Mouse (Mus musculus): ENCODE results near the gene Eps8l2.

DNA sequence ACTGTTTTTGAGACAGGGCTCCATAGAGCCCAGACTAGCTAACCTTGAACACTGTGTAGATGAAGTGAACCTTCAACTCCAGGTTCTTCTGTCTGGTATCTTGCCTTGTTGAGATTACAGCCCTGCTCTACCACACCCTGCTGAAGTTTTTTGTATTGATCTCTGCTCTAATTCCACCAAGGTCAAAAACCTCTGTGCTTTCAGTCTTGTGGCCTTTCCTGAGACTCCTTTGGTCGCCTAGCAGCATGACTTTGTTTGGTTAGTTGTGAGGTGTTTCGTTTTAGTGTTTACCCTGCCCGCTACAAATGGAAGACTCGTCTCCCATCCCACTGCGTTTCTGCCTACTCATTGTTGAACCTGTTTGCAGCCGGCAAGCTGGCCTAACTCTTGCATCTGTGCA is 12.4 kb downstream of the Eps8l2 start:
- TF ChIP-seq USF1 (IDR thresholded peaks at IDR 0.05; ENCODE audit: low read depth) (no peak), POLR2A (IDR thresholded peaks at IDR 0.05; ENCODE audit: insufficient read length, low read depth) (no peak), MYOG (IDR thresholded peaks at IDR 0.05; ENCODE audit: control insufficient read depth in 1 of 3, insufficient read depth in 1 of 3, insufficient read length in 2 of 3, low read depth in 2 of 3) (no peak), TCF3 (IDR thresholded peaks at IDR 0.05; ENCODE audit: insufficient read length, low read depth) (no peak), REST (IDR thresholded peaks at IDR 0.05; ENCODE audit: insufficient read depth, insufficient read length) (no peak), CEBPB (IDR thresholded peaks at IDR 0.05; ENCODE audit: insufficient read depth, poor library complexity, severe bottlenecking) (no peak)
